Mouse (Mus musculus): ENCODE measurements around the gene Zfp775.

Zfp775 gene

GRCm38 (mm10) chr6:48628808-48629660, 27.2 kb downstream of the Zfp775 start:
- DNase-seq (ENCODE audit: low read depth, low spot score): no peak

GRCm38 (mm10) chr6:48629661-48630034, 27.8 kb downstream of the Zfp775 start:
- DNase-seq (ENCODE audit: low read depth, low spot score): no peak

- no peak for DNase-seq (ENCODE audit: low read depth, low spot score)
Measured at GRCm38 (mm10) chr6:48630831-48631230, 29.0 kb downstream of the Zfp775 start.

- DNase-seq (ENCODE audit: low read depth, low spot score): no peak
Measured at GRCm38 (mm10) chr6:48635105-48635504, 33.2 kb downstream of the Zfp775 start.

- DNase-seq (ENCODE audit: low read depth, low spot score): no peak
Measured at GRCm38 (mm10) chr6:48636515-48636914, 34.7 kb downstream of the Zfp775 start.

- DNase-seq (ENCODE audit: low read depth, low spot score): no peak
Measured at GRCm38 (mm10) chr6:48637811-48638500, 36.1 kb downstream of the Zfp775 start.

GRCm38 (mm10) chr6:48638553-48638952, 36.7 kb downstream of the Zfp775 start:
- DNase-seq (ENCODE audit: low read depth, low spot score): no peak

GRCm38 (mm10) chr6:48641391-48641790, 39.5 kb downstream of the Zfp775 start:
- no peak for DNase-seq (ENCODE audit: low read depth, low spot score)

- DNase-seq (ENCODE audit: low read depth, low spot score): peak; percentile 65
Measured at GRCm38 (mm10) chr6:48642764-48643292, 41.0 kb downstream of the Zfp775 start.

- DNase-seq (ENCODE audit: low read depth, low spot score): peak; percentile 64
Measured at GRCm38 (mm10) chr6:48645660-48646308, 43.9 kb downstream of the Zfp775 start.

- DNase-seq (ENCODE audit: low read depth, low spot score): no peak
Measured at GRCm38 (mm10) chr6:48646309-48646690, 44.4 kb downstream of the Zfp775 start.

- DNase-seq (ENCODE audit: low read depth, low spot score): no peak
Measured at GRCm38 (mm10) chr6:48646995-48647394, 45.1 kb downstream of the Zfp775 start, which contains the start of gene Gimap8. Gene Gimap8 (plus strand): TSS chr6:48647234.

GRCm38 (mm10) chr6:48647611-48648010, 45.7 kb downstream of the Zfp775 start:
- DNase-seq (ENCODE audit: low read depth, low spot score): no peak

GRCm38 (mm10) chr6:48648779-48649178, 46.9 kb downstream of the Zfp775 start:
- no peak for DNase-seq (ENCODE audit: low read depth, low spot score)

GRCm38 (mm10) chr6:48650041-48650440, 48.2 kb downstream of the Zfp775 start:
- DNase-seq (ENCODE audit: low read depth, low spot score): no peak

GRCm38 (mm10) chr6:48658721-48659120, 56.9 kb downstream of the Zfp775 start:
- DNase-seq (ENCODE audit: low read depth, low spot score): no peak

GRCm38 (mm10) chr6:48664750-48665149, 62.9 kb downstream of the Zfp775 start:
- no peak for DNase-seq (ENCODE audit: low read depth, low spot score)

- no peak for DNase-seq (ENCODE audit: low read depth, low spot score)
Measured at GRCm38 (mm10) chr6:48665471-48665870, 63.6 kb downstream of the Zfp775 start.

- no peak for DNase-seq (ENCODE audit: low read depth, low spot score)
Measured at GRCm38 (mm10) chr6:48666159-48666586, 64.3 kb downstream of the Zfp775 start.

GRCm38 (mm10) chr6:48668022-48668421, 66.2 kb downstream of the Zfp775 start:
- no peak for DNase-seq (ENCODE audit: low read depth, low spot score)

- DNase-seq (ENCODE audit: low read depth, low spot score): no peak
Measured at GRCm38 (mm10) chr6:48669446-48669969, 67.6 kb downstream of the Zfp775 start.

Measured in embryo, embryonic 11.5 days (tissue).